Mouse (Mus musculus): ENCODE data around the gene Slc5a3. TPM values are rescaled to one million over a fixed set of nuclear protein-coding genes. Genes with fewer than 3 reads are reported as not detected.

The Slc5a3 gene
- polyA plus RNA-seq (2012; rRNA removed), result 2.5 and 2.6 TPM in 2 replicates

DNA sequence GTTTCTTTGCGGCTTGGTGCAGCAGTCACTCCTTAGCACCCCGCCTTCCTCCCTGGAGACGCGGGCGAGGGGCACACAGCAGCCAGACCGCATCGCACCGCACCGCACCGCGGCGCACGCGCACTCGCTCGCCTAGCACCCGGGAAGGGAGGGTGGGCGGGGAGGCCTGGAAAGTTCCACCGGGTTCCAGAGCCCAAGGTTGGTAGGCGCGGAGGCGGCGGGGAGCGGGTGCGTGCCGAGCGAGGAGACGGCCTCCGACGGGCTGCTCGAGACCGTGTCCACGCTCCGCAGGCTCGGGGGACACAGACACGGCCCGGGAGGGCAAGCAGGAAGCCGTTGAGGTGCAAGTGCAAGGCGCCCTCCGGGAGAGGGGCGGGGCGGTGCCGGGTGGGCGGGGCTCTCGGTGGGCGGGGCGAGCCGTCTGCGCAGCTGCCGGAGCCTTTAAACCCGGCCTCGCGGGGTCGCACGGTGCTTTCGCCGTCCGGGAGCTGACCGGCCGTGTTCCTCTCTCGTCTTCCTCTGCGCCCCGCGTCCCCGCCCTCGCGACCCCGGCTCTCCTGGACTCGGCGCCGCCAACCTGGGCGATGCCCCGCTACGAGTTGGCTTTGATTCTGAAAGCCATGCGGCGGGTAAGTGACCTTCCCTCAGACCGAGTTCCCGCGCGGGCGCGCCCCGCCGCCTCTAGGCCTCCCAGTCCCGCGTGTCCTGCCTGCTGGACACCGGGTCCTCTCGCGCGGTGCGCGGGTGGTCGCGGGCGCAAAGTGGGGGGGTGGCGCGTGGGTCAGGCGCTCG, at the start of gene Slc5a3, which contains the start of the genes Mrps6 and Gm49711:
Slc5a3 (plus strand) TSS at position 471 of the 792 bp plus-strand sequence.
Mrps6 (plus strand) TSS at position 419 of the 792 bp plus-strand sequence.
Gm49711 (plus strand) TSS at position 465 of the 792 bp plus-strand sequence.

Other genes starting within 250 kb of the Slc5a3 start
- 44.0 and 56.2 TPM in 2 replicates for gene Mrps6, start 52 bp upstream of the Slc5a3 start, polyA plus RNA-seq (2012; rRNA removed)
- gene Gm49711, start within 50 bp of the Slc5a3 start, polyA plus RNA-seq (2012; rRNA removed), result 0.09 TPM in 1 of 2 replicates, not detected in the other
- 0.26 and 0.66 TPM in 2 replicates for gene Kcne2, start 234.1 kb downstream of the Slc5a3 start, polyA plus RNA-seq (2012; rRNA removed)
- 23.3 and 45.6 TPM in 2 replicates for gene Smim11, start 243.0 kb downstream of the Slc5a3 start, polyA plus RNA-seq (2012; rRNA removed)

All from colon, adult 2 months (tissue).